Mouse (Mus musculus) C2C12 (cell line): ENCODE measurements around the gene Iqgap3.

Experiments
- CTCF ChIP-seq: IDR thresholded peaks from one replicate; pipeline ENCODE4 v1.5.1; 2011; ENCODE audit not compliant: control insufficient read depth, insufficient read depth, insufficient read length
- MAX ChIP-seq: IDR thresholded peaks from one replicate; pipeline ENCODE4 v1.6.1; 2011; ENCODE audit warnings: mild to moderate bottlenecking, control low read depth
- MYOD1 ChIP-seq: IDR thresholded peaks from one replicate; pipeline ENCODE4 v1.6.1; 2011; ENCODE audit warnings: low read depth; ENCODE audit not compliant: control insufficient read depth, insufficient read length
- USF1 ChIP-seq: IDR thresholded peaks from one replicate; pipeline ENCODE4 v1.6.1; 2011; ENCODE audit warnings: low read depth, mild to moderate bottlenecking, control low read depth, moderate library complexity

- TF ChIP-seq CTCF (no peak), MAX (peak; percentile 23), USF1 (no peak), MYOD1 (no peak)
Observed at GRCm38 (mm10) chr3:88081345-88082223, at the start of gene Iqgap3.
